In the genomic region with DNA sequence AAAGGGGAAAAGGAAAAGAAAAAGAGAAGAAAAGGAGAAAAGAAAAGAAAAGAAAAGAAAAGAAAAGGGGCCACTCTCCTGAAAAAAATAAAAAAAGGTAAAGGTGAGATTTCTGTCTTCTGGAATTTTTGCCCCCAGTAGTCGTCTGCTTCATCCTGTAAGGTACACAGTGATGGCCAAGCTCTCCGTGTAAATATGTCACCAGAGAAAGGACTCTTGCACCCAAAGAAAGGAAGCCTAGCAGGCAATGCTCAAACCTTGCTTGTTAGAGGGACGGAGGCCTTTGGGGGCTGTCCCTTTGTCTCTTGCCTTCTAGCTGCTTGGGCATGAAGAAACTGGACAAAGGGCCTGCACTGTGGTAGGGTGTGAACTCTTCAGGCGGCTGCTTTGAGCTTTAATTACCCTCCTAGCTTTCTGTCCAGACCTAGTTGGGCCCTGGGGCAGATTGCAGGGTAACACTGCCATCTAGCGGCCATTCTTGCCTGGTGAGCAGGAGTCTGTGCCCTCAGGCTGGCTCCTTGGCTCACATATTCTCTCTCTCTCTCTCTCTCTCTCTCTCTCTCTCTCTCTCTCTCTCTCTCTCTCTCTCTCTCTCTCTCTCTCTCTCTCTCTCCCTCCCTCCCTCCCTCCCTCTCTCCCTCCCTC, we compare ENCODE assay signal across 8 mouse cellular contexts.
DNase-seq lines count a peak whose midpoint lies in the region; ATAC-seq and TF ChIP-seq lines count a peak whose summit lies in the region.

No protein-coding gene starts in this region.

- WGBS in hindbrain, embryonic 15.5 days: 4% methylated on average over 5 of the region's 5 CpGs

- no peaks in the 10 kb centered on the region for H3K9me3 ChIP-seq in hindbrain, embryonic 15.5 days

- CTCF ChIA-PET in Patski (lab: Charles Lee): interaction anchor here (0.8 to 2.3 kb wide), 5 partner anchors 13 to 347 kb away, joined by 3 to 8 read pairs (median 5); no protein-coding TSS in a partner anchor

- H3K4me1 ChIP-seq in hindbrain, embryonic 15.5 days (replicated peaks): peaks cover 14% of the 10 kb centered on the region

- H3K4me3 ChIP-seq in hindbrain, embryonic 15.5 days: no peak overlapping the region

- in situ Hi-C loops in Patski (cut with MboI; ENCODE audit: low pct_unique_long_range_greater_than_20kb): no loop called here

- peaks cover 13% of the 10 kb centered on the region for H3K27me3 ChIP-seq in Patski
- no peaks in the 10 kb centered on the region for H3K27me3 ChIP-seq in hindbrain, embryonic 15.5 days

- H3K27ac ChIP-seq in hindbrain, embryonic 15.5 days (replicated peaks): 0 out of 2 replicates have a peak overlapping the region, but pooled peaks have one; percentile 59

- H3K36me3 ChIP-seq in hindbrain, embryonic 15.5 days: no peaks in the 10 kb centered on the region

- peak overlapping the region; percentile 46 for H3K4me2 ChIP-seq in hindbrain, embryonic 15.5 days

- no peak for DNase-seq in Patski (ENCODE audit: low read depth, low spot score)
- DNase-seq in cerebellum, postnatal 14 days: peak; percentile 96 to 97
- peak; percentile 93 to 94 for DNase-seq in frontal cortex, postnatal 36 days (ENCODE audit: low spot score in 2 of 2)
- peak; percentile 86 to 89 for DNase-seq in layer of hippocampus, postnatal 36 days
- DNase-seq in lung, postnatal 4 days: peak; percentile 69 to 82
- DNase-seq in right cerebral cortex, adult 2 months (ENCODE audit: low spot score in 2 of 2): peak; percentile 93 to 96
- DNase-seq in urinary bladder, postnatal 10 days (ENCODE audit: low spot score): peak; percentile 36

- peak; percentile 96 for ATAC-seq in Patski
- ATAC-seq in hindbrain, embryonic 15.5 days (ENCODE audit: low FRiP score, low read depth): peak; percentile 98

- H3K9ac ChIP-seq in hindbrain, embryonic 15.5 days: no peak overlapping the region

- POLR2A ChIA-PET in Patski (lab: Charles Lee): no interaction called here

- TF ChIP-seq CTCF in Patski (IDR thresholded peaks at IDR 0.05): peak; percentile 86
